In genomic region chr9:108344471-108344870, GRCm38 (mm10) we compare ENCODE assay signal across 31 mouse cellular contexts. TPM values are rescaled to one million over a fixed set of nuclear protein-coding genes. Genes with fewer than 3 reads are reported as not detected.
DNase-seq lines count a peak whose midpoint lies in the region; ATAC-seq and TF ChIP-seq lines count a peak whose summit lies in the region.
"Had no signal": no experiment of that assay in that cellular context is flagged by ENCODE, and none has a peak within 500 bp of the region (broad histone marks: within the 10 kb centered on the region; RNA-seq: fewer than 3 reads in every experiment).

No protein-coding gene starts in this region.

- no peak overlapping the region for H3K4me3 ChIP-seq in heart, embryonic 10.5 days
- H3K4me3 ChIP-seq in liver, adult 2 months (ENCODE audit: insufficient read depth, low read depth, low read length): no peak overlapping the region
- no peak overlapping the region for H3K4me3 ChIP-seq in liver, embryonic 14.5 days (ENCODE audit: insufficient read depth in 1 of 2, low read depth in 2 of 2, low read length in 2 of 2)
- H3K4me3 ChIP-seq in forebrain, embryonic 14.5 days (ENCODE audit: low read depth, low read length): no peak overlapping the region
- H3K4me3 ChIP-seq: embryonic facial prominence, embryonic 12.5 days; forebrain, embryonic 15.5 days; heart, embryonic 12.5 days; hindbrain, embryonic 10.5 days; hindbrain, embryonic 15.5 days; limb, embryonic 10.5 days; limb, embryonic 15.5 days; megakaryocyte, embryonic 14.5 days had no signal

- H3K27me3 ChIP-seq in heart, embryonic 10.5 days (ENCODE audit: insufficient read depth, poor library complexity, severe bottlenecking): no peaks in the 10 kb centered on the region
- H3K27me3 ChIP-seq in liver, adult 2 months (ENCODE audit: control insufficient read depth, insufficient read depth, low read length): no peaks in the 10 kb centered on the region
- no peaks in the 10 kb centered on the region for H3K27me3 ChIP-seq in liver, embryonic 14.5 days (ENCODE audit: control insufficient read depth, insufficient read depth, low read length)
- H3K27me3 ChIP-seq in forebrain, embryonic 14.5 days (replicated peaks; ENCODE audit: control insufficient read depth, insufficient read depth, low read length): no peaks in the 10 kb centered on the region
- H3K27me3 ChIP-seq: CH12.LX; embryonic facial prominence, embryonic 12.5 days; forebrain, embryonic 15.5 days; heart, embryonic 12.5 days; hindbrain, embryonic 15.5 days; limb, embryonic 15.5 days; megakaryocyte, embryonic 14.5 days had no signal

- 75% methylated on average over 4 of the region's 4 CpGs for whole genome bisulfite sequencing in heart, embryonic 10.5 days
- WGBS in liver, adult 2 months: 37% methylated on average over 4 of the region's 4 CpGs
- WGBS in liver, embryonic 14.5 days (ENCODE audit: insufficient replicate concordance): 78% methylated on average over 4 of the region's 4 CpGs
- WGBS in forebrain, embryonic 14.5 days: 88% methylated on average over 4 of the region's 4 CpGs

- TF ChIP-seq CTCF in liver, adult 2 months (IDR thresholded peaks at IDR 0.05; ENCODE audit: low read depth, low read length): no peak
- no peak for TF ChIP-seq CTCF in liver, embryonic 14.5 days (IDR thresholded peaks at IDR 0.05; ENCODE audit: low read depth)

- no peak for TF ChIP-seq POLR2A in liver, adult 2 months (IDR thresholded peaks at IDR 0.05; ENCODE audit: extremely low read depth, insufficient read depth, low read length)

- H3K79me2 ChIP-seq in liver, adult 2 months (ENCODE audit: control insufficient read depth, insufficient read depth, low read length): peaks cover 10% of the 10 kb centered on the region; the same call in 1 of the 2 replicates

- H3K9me3 ChIP-seq in heart, embryonic 10.5 days: no peaks in the 10 kb centered on the region
- no peaks in the 10 kb centered on the region for H3K9me3 ChIP-seq in liver, embryonic 14.5 days (ENCODE audit: control insufficient read depth, low read length)
- H3K9me3 ChIP-seq in forebrain, embryonic 14.5 days (replicated peaks; ENCODE audit: control insufficient read depth, low read length): no peaks in the 10 kb centered on the region
- H3K9me3 ChIP-seq: embryonic facial prominence, embryonic 12.5 days; forebrain, embryonic 15.5 days; heart, embryonic 12.5 days; hindbrain, embryonic 10.5 days; hindbrain, embryonic 15.5 days; limb, embryonic 10.5 days; limb, embryonic 15.5 days; megakaryocyte, embryonic 14.5 days had no signal

- H3K4me1 ChIP-seq in heart, embryonic 10.5 days: peaks cover 42% of the 10 kb centered on the region
- peaks cover 24% of the 10 kb centered on the region for H3K4me1 ChIP-seq in liver, adult 2 months (ENCODE audit: control insufficient read depth, insufficient read depth, low read length)
- peaks cover 51 to 68% of the 10 kb centered on the region in 2 experiments for H3K4me1 ChIP-seq in liver, embryonic 14.5 days (replicated peaks; ENCODE audit: control insufficient read depth in 2 of 2, insufficient read depth in 2 of 2, low read length in 1 of 2)
- peaks cover 13% of the 10 kb centered on the region for H3K4me1 ChIP-seq in forebrain, embryonic 14.5 days (ENCODE audit: control insufficient read depth, insufficient read depth, low read length)

- H3K36me3 ChIP-seq in heart, embryonic 10.5 days: peaks cover 4% of the 10 kb centered on the region; the same call in 1 of the 2 replicates
- H3K36me3 ChIP-seq in liver, adult 2 months (ENCODE audit: control insufficient read depth, insufficient read depth, low read length): peaks cover 10% of the 10 kb centered on the region
- peaks cover 22% of the 10 kb centered on the region for H3K36me3 ChIP-seq in liver, embryonic 14.5 days (replicated peaks; ENCODE audit: control insufficient read depth, insufficient read depth, low read depth)
- no peaks in the 10 kb centered on the region for H3K36me3 ChIP-seq in forebrain, embryonic 14.5 days (ENCODE audit: control insufficient read depth, insufficient read depth, low read length)
- H3K36me3 ChIP-seq: embryonic facial prominence, embryonic 12.5 days; forebrain, embryonic 15.5 days; hindbrain, embryonic 15.5 days had no signal

- intact Hi-C loops in heart, postnatal 10 days (cut with DNase I): no loop called here

- H3K9ac ChIP-seq in liver, adult 2 months (ENCODE audit: low read depth, low read length): no peak overlapping the region
- H3K9ac ChIP-seq in liver, embryonic 14.5 days (replicated peaks): peak overlapping the region; percentile 4
- H3K9ac ChIP-seq in forebrain, embryonic 14.5 days (ENCODE audit: low read length): no peak overlapping the region
- H3K9ac ChIP-seq: embryonic facial prominence, embryonic 12.5 days; forebrain, embryonic 15.5 days; heart, embryonic 12.5 days; hindbrain, embryonic 15.5 days; limb, embryonic 15.5 days had no signal

- peak overlapping the region; percentile 17; the same call in 1 of the 2 replicates for H3K27ac ChIP-seq in heart, embryonic 10.5 days
- peak overlapping the region; percentile 90 for H3K27ac ChIP-seq in liver, adult 2 months (replicated peaks; ENCODE audit: insufficient read depth, low read depth, low read length)
- H3K27ac ChIP-seq in liver, embryonic 14.5 days: peak overlapping the region; percentile 99
- no peak overlapping the region for H3K27ac ChIP-seq in forebrain, embryonic 14.5 days (ENCODE audit: low read depth, low read length)
- H3K27ac ChIP-seq: embryonic facial prominence, embryonic 12.5 days; forebrain, embryonic 15.5 days; hindbrain, embryonic 10.5 days; hindbrain, embryonic 15.5 days; limb, embryonic 10.5 days; limb, embryonic 15.5 days had no signal

- DNase-seq in heart, embryonic 10.5 days (ENCODE audit: low spot score): no peak
- no peak for DNase-seq in heart, postnatal 10 days
- DNase-seq in liver, adult 2 months (ENCODE audit: extremely low read depth, low read depth, low spot score): peak; percentile 92
- no peak for DNase-seq in liver
- DNase-seq in liver, embryonic 14.5 days (ENCODE audit: low read depth in 3 of 3, low spot score in 3 of 3): no peak
- DNase-seq in left cerebral cortex, adult 18-20 months (ENCODE audit: low spot score in 2 of 2): no peak
- DNase-seq in forebrain, embryonic 14.5 days (ENCODE audit: low spot score): no peak
- DNase-seq in c-Kit-positive CD71-positive TER-119-positive erythroid progenitor cells, embryonic 14.5 days (ENCODE audit: low spot score): no peak
- DNase-seq: adrenal gland, adult 8-10 months; cerebellum, adult 11 months; cerebellum, adult 9-11 months; embryo, embryonic 11 days; gastrocnemius, postnatal 25 days; heart, adult 11 months; heart, postnatal 14 days; kidney, postnatal 25 days; layer of hippocampus, postnatal 36 days; lung, postnatal 36 days; midbrain, embryonic 14.5 days; right cerebral cortex, postnatal 14 days; thymus, postnatal 25 days had no signal

- H3K4me2 ChIP-seq in liver, embryonic 14.5 days (ENCODE audit: low read depth): peak overlapping the region; percentile 95
- no peak overlapping the region for H3K4me2 ChIP-seq in forebrain, embryonic 14.5 days (ENCODE audit: low read length)
- H3K4me2 ChIP-seq: embryonic facial prominence, embryonic 12.5 days; forebrain, embryonic 15.5 days; heart, embryonic 12.5 days; hindbrain, embryonic 15.5 days; limb, embryonic 15.5 days had no signal

- TF ChIP-seq EP300 in liver, embryonic 14.5 days (IDR thresholded peaks at IDR 0.05; ENCODE audit: low read depth): no peak

- no peak for ATAC-seq in liver, embryonic 14.5 days (ENCODE audit: insufficient read depth)
- no peak for ATAC-seq in forebrain, embryonic 14.5 days
- ATAC-seq: forebrain, embryonic 15.5 days; inflammation-experienced regulatory T-cells, adult 6 months had no signal

RNA-seq across cellular contexts. Expression of gene Usp4, which starts 3.2 kb away (rescaled TPM):
- 114 and 122 TPM in 2 replicates for polyA plus RNA-seq in heart, embryonic 10.5 days (2016; fragmentation: Nextera tagmentation; extraction: Ambion mirVana)
- total RNA-seq in heart, postnatal 10 days (2021): 10 to 100 TPM; 94.3 to 95.7 TPM
- total RNA-seq in liver, adult 2 months (2014; rRNA removed): 62.0 and 63.8 TPM in 2 replicates
- 63.3 and 65.2 TPM in 2 replicates for polyA plus RNA-seq in liver, adult 2 months (2012; rRNA removed)
- polyA plus RNA-seq in liver, embryonic 14.5 days (2012; rRNA removed): 29.2 and 38.5 TPM in 2 replicates
- polyA plus RNA-seq in liver, embryonic 14.5 days (2014; fragmentation: Nextera tagmentation; extraction: Ambion mirVana): 59.3 and 67.6 TPM in 2 replicates
- 100 to 1,000 TPM; 123 to 125 TPM for total RNA-seq in left cerebral cortex, adult 18-20 months (2021)
- 136 and 141 TPM in 2 replicates for polyA plus RNA-seq in forebrain, embryonic 14.5 days (2014; fragmentation: Nextera tagmentation; extraction: Ambion mirVana)

RNA-seq across cellular contexts. Expression of gene Gpx1, which starts 5.8 kb away (rescaled TPM):
- polyA plus RNA-seq in heart, embryonic 10.5 days (2016; fragmentation: Nextera tagmentation; extraction: Ambion mirVana): 1,031 and 1,079 TPM in 2 replicates
- 100 to 1,000 TPM; 152 to 166 TPM for total RNA-seq in heart, postnatal 10 days (2021)
- 5,129 and 5,348 TPM in 2 replicates for total RNA-seq in liver, adult 2 months (2014; rRNA removed)
- 8,357 and 9,405 TPM in 2 replicates for polyA plus RNA-seq in liver, adult 2 months (2012; rRNA removed)
- 3,084 and 3,741 TPM in 2 replicates for polyA plus RNA-seq in liver, embryonic 14.5 days (2012; rRNA removed)
- polyA plus RNA-seq in liver, embryonic 14.5 days (2014; fragmentation: Nextera tagmentation; extraction: Ambion mirVana): 6,910 and 6,914 TPM in 2 replicates
- 100 to 1,000 TPM in 1 of 2 experiments, 10 to 100 TPM in 1; 99.8 to 110 TPM for total RNA-seq in left cerebral cortex, adult 18-20 months (2021)
- 455 and 521 TPM in 2 replicates for polyA plus RNA-seq in forebrain, embryonic 14.5 days (2014; fragmentation: Nextera tagmentation; extraction: Ambion mirVana)

RNA-seq across cellular contexts. Expression of gene Tcta, which starts 38.5 kb away (rescaled TPM):
- polyA plus RNA-seq in heart, embryonic 10.5 days (2016; fragmentation: Nextera tagmentation; extraction: Ambion mirVana): 28.2 and 30.3 TPM in 2 replicates
- total RNA-seq in heart, postnatal 10 days (2021): 10 to 100 TPM; 24.4 to 30.0 TPM
- 17.7 and 17.9 TPM in 2 replicates for total RNA-seq in liver, adult 2 months (2014; rRNA removed)
- polyA plus RNA-seq in liver, adult 2 months (2012; rRNA removed): 35.2 and 41.2 TPM in 2 replicates
- 10.4 and 10.6 TPM in 2 replicates for polyA plus RNA-seq in liver, embryonic 14.5 days (2012; rRNA removed)
- 10.9 and 13.2 TPM in 2 replicates for polyA plus RNA-seq in liver, embryonic 14.5 days (2014; fragmentation: Nextera tagmentation; extraction: Ambion mirVana)
- 10 to 100 TPM; 30.3 to 32.0 TPM for total RNA-seq in left cerebral cortex, adult 18-20 months (2021)
- 38.9 and 50.8 TPM in 2 replicates for polyA plus RNA-seq in forebrain, embryonic 14.5 days (2014; fragmentation: Nextera tagmentation; extraction: Ambion mirVana)

RNA-seq across cellular contexts. Expression of gene Rhoa, which starts 38.5 kb away (rescaled TPM):
- 277 and 285 TPM in 2 replicates for polyA plus RNA-seq in heart, embryonic 10.5 days (2016; fragmentation: Nextera tagmentation; extraction: Ambion mirVana)
- 100 to 1,000 TPM; 328 to 329 TPM for total RNA-seq in heart, postnatal 10 days (2021)
- 123 TPM in 2 replicates for total RNA-seq in liver, adult 2 months (2014; rRNA removed)
- polyA plus RNA-seq in liver, adult 2 months (2012; rRNA removed): 64.7 and 82.8 TPM in 2 replicates
- 62.5 and 76.4 TPM in 2 replicates for polyA plus RNA-seq in liver, embryonic 14.5 days (2012; rRNA removed)
- 130 and 133 TPM in 2 replicates for polyA plus RNA-seq in liver, embryonic 14.5 days (2014; fragmentation: Nextera tagmentation; extraction: Ambion mirVana)
- total RNA-seq in left cerebral cortex, adult 18-20 months (2021): 100 to 1,000 TPM; 159 to 170 TPM
- polyA plus RNA-seq in forebrain, embryonic 14.5 days (2014; fragmentation: Nextera tagmentation; extraction: Ambion mirVana): 276 and 307 TPM in 2 replicates

RNA-seq across cellular contexts. Expression of gene Amt, which starts 47.8 kb away (rescaled TPM):
- polyA plus RNA-seq in heart, embryonic 10.5 days (2016; fragmentation: Nextera tagmentation; extraction: Ambion mirVana): 15.3 and 16.1 TPM in 2 replicates
- total RNA-seq in heart, postnatal 10 days (2021): 1 to 10 TPM; 5.2 to 6.9 TPM
- total RNA-seq in liver, adult 2 months (2014; rRNA removed): 65.5 and 66.6 TPM in 2 replicates
- 45.8 and 54.5 TPM in 2 replicates for polyA plus RNA-seq in liver, adult 2 months (2012; rRNA removed)
- polyA plus RNA-seq in liver, embryonic 14.5 days (2012; rRNA removed): 6.1 and 7.5 TPM in 2 replicates
- polyA plus RNA-seq in liver, embryonic 14.5 days (2014; fragmentation: Nextera tagmentation; extraction: Ambion mirVana): 7.2 and 7.7 TPM in 2 replicates
- total RNA-seq in left cerebral cortex, adult 18-20 months (2021): 10 to 100 TPM; 29.8 to 32.8 TPM
- 13.2 and 13.4 TPM in 2 replicates for polyA plus RNA-seq in forebrain, embryonic 14.5 days (2014; fragmentation: Nextera tagmentation; extraction: Ambion mirVana)
